Mouse (Mus musculus): Measurements from ENCODE around the gene Glg1.

The Glg1 gene

GRCm38 (mm10) chr8:111155721-111156436 lies 103.1 kb downstream of the Glg1 start:
- no peak for DNase-seq (ENCODE audit: low spot score in 2 of 2)

GRCm38 (mm10) chr8:111145460-111146012 lies 113.5 kb downstream of the Glg1 start:
- peak; percentile 83 to 90 for DNase-seq (ENCODE audit: low spot score in 2 of 2)

- peak in 1 of 2 experiments; percentile 14 for DNase-seq (ENCODE audit: low spot score in 2 of 2)
Measured at GRCm38 (mm10) chr8:111144901-111145459, 114.0 kb downstream of the Glg1 start.

- no peak for DNase-seq (ENCODE audit: low spot score in 2 of 2)
Measured at GRCm38 (mm10) chr8:111142521-111142920, 116.5 kb downstream of the Glg1 start.

GRCm38 (mm10) chr8:111130756-111131155 lies 128.3 kb downstream of the Glg1 start:
- no peak for DNase-seq (ENCODE audit: low spot score in 2 of 2)

GRCm38 (mm10) chr8:111119481-111119880 lies 139.5 kb downstream of the Glg1 start:
- no peak for DNase-seq (ENCODE audit: low spot score in 2 of 2)

GRCm38 (mm10) chr8:111114891-111115290 lies 144.1 kb downstream of the Glg1 start:
- no peak for DNase-seq (ENCODE audit: low spot score in 2 of 2)

All from spleen, postnatal 14 days (tissue).